Mouse (Mus musculus) Patski (cell line): ENCODE measurements around the gene Csrp1. TPM values are rescaled to one million over a fixed set of nuclear protein-coding genes. Genes with fewer than 3 reads are reported as not detected.
A peak's percentile ranks its signal among the peaks of the same experiment; 100 is the strongest.

Experiments used
- ATAC-seq: fragments of 100-300 bp; one replicate; pipeline ENCODE4 v1.8.0; 2021
- CTCF ChIA-PET: fragments of 350-600 bp; sonication (Branson Sonifier 250); formaldehyde crosslinking; loops from one replicate; lab custom pipeline; 2022; ENCODE audit warnings: inconsistent platforms; lab: Charles Lee
- POLR2A ChIA-PET: fragments of 350-600 bp; sonication (Branson Sonifier 250); formaldehyde crosslinking; loops from one replicate; lab custom pipeline; 2022; ENCODE audit warnings: antibody characterized with exemption, inconsistent platforms; lab: Charles Lee
- DNase-seq: peaks from one replicate; pipeline ENCODE4 v3.0.0-alpha.2; 2011; ENCODE audit warnings: low read depth, low spot score
- H3K27me3 ChIP-seq: fragments of 371-371 bp; one replicate; pipeline ENCODE4 v1.5.1; 2021
- CTCF ChIP-seq: fragments of 100-300 bp; IDR thresholded peaks from one replicate; pipeline ENCODE4 v1.5.1; 2021
- in situ Hi-C: fragments of 300-500 bp; cut with MboI; formaldehyde crosslinking; loops from 3 replicates; pipeline ENCODE4 v1.11.1; 2018; ENCODE audit warnings: low pct_unique_long_range_greater_than_20kb, mixed read lengths
- polyA plus RNA-seq: library from polyadenylated mRNA; unstranded; gene quantifications from one replicate; pipeline ENCODE4 v1.2.3, GENCODE M21; 2021

Csrp1 gene
- polyA plus RNA-seq, 1 experiment from 2014 or later, result 227 TPM

DNA sequence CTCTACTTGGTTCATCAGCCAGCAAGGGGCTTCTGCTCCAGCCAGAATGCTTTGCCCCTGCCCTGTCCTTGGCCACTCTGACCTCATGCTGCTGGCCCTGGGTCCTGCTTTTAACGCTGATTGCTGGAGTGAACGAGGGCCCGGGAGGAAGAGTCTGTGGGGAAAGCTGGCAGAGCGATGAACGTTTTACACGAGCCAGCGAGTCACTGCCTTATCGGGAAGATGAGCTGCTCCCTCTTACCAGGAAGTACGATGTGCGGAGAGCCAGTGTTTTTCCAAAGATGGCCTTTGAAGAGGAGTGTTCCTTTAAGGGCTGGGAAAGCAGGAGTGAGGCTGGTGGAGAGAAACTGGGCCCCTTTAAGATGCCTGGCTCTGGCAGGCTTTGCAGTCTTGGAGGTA is 28.4 kb upstream of the Csrp1 start:
- ChIA-PET CTCF (interaction anchor here (1.1 to 2.2 kb wide), 3 partner anchors 8 to 147 kb away, joined by 3 to 5 read pairs (median 4); no protein-coding TSS in a partner anchor), POLR2A (no interaction called here)
- in situ Hi-C loops, result loop anchor here (25.0 kb wide), 1 partner anchor 529 kb away; the partner anchor contains the start of gene Gpr37l1
- TF ChIP-seq CTCF, result no peak
- H3K27me3 ChIP-seq, result no peaks in the 10 kb centered on the region
- DNase-seq (no peak), ATAC-seq (no peak)

- ATAC-seq (no peak), DNase-seq (no peak)
- in situ Hi-C loops, result loop anchor here (25.0 kb wide), 1 partner anchor 532 kb away; the partner anchor contains the start of gene Gpr37l1
- no peaks in the 10 kb centered on the region for H3K27me3 ChIP-seq
- ChIA-PET POLR2A (no interaction called here), CTCF (interaction anchor here (1.3 kb wide), 1 partner anchor 149 kb away, joined by 4 read pairs; no protein-coding TSS in a partner anchor)
- no peak for TF ChIP-seq CTCF
These were observed 25.7 kb upstream of the Csrp1 start for GRCm38 (mm10) chr1:135694181-135694580.

DNA sequence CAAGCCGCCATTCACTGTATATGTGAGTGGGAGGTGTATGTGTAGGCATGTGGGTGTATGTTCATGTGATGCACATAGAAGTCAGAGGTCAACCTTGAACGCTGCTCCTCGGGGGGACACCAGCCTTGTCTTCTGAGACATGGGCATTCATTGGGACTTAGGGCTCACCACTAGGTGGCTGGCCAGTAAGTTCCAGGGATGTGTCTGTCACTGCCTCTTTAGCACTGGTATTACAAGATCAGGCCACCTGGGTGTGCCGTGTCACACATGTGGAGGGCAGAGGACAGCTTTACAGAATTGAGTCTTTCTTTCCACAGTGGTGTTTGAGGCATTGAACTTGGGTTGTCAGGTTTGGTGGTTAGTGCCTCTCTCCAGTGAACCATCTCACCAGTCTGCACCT is 22.4 kb upstream of the Csrp1 start:
- no peak for TF ChIP-seq CTCF
- CTCF ChIA-PET, result interaction anchor here (1.1 kb wide), 1 partner anchor 93 kb away, joined by 3 read pairs; no protein-coding TSS in a partner anchor
- DNase-seq (no peak), ATAC-seq (no peak)
- no peaks in the 10 kb centered on the region for H3K27me3 ChIP-seq
- POLR2A ChIA-PET, result interaction anchor here (1.6 kb wide), 1 partner anchor 28 kb away, joined by 4 read pairs; no protein-coding TSS in a partner anchor
- in situ Hi-C loops, result loop anchor here (5.0 to 25.0 kb wide), 2 partner anchors 235 to 535 kb away; partner anchors contain the start of gene Gpr37l1

DNA sequence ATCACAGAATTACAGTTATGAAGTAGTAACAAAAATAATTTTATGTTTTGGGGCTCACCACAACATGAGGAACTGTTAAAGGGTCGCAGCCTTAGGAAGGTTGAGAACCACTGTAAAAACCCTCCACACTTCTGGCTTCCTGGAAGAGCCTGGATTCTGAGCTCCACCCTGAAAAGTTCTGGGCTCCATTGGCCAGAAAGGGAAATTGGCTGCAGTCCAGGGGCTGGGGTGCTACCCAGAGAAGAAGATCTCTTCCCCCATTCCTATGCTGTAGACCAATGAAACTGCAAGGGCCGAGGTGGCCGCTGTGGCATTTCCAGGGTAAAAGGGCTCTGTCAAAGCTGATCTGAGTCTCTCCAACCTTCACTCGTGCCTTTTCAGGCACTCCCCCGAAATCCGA is 21.8 kb upstream of the Csrp1 start:
- TF ChIP-seq CTCF, result no peak
- no peak for DNase-seq
- ChIA-PET CTCF (interaction anchor here (1.1 kb wide), 1 partner anchor 92 kb away, joined by 3 read pairs; no protein-coding TSS in a partner anchor), POLR2A (interaction anchor here (0.6 to 1.6 kb wide), 2 partner anchors 29 to 564 kb away, joined by 4 to 5 read pairs; no protein-coding TSS in a partner anchor)
- no peaks in the 10 kb centered on the region for H3K27me3 ChIP-seq
- in situ Hi-C loops, result loop anchor here (5.0 to 25.0 kb wide), 2 partner anchors 236 to 536 kb away; partner anchors contain the start of gene Gpr37l1
- ATAC-seq, result no peak

GRCm38 (mm10) chr1:135698451-135698921 is 21.4 kb upstream of the Csrp1 start:
- DNase-seq (no peak), ATAC-seq (no peak)
- in situ Hi-C loops, result loop anchor here (5.0 to 25.0 kb wide), 2 partner anchors 236 to 536 kb away; partner anchors contain the start of gene Gpr37l1
- CTCF ChIA-PET, result interaction anchor here (0.8 to 1.9 kb wide), 9 partner anchors 16 to 526 kb away, joined by 3 to 18 read pairs (median 4); no protein-coding TSS in a partner anchor
- POLR2A ChIA-PET, result interaction anchor here (0.6 to 1.6 kb wide), 4 partner anchors 29 to 564 kb away, joined by 4 to 5 read pairs (median 4); partner anchors contain the start of gene Tnni1
- no peak for TF ChIP-seq CTCF
- no peaks in the 10 kb centered on the region for H3K27me3 ChIP-seq

GRCm38 (mm10) chr1:135698996-135699705 is 20.7 kb upstream of the Csrp1 start:
- CTCF ChIA-PET, result interaction anchor here (0.6 to 1.9 kb wide), 17 partner anchors 8 to 526 kb away, joined by 3 to 18 read pairs (median 3); no protein-coding TSS in a partner anchor
- in situ Hi-C loops, result loop anchor here (5.0 to 25.0 kb wide), 2 partner anchors 237 to 537 kb away; partner anchors contain the start of gene Gpr37l1
- TF ChIP-seq CTCF, result peak; percentile 99
- ATAC-seq (peak; percentile 90), DNase-seq (peak; percentile 68)
- POLR2A ChIA-PET, result interaction anchor here (0.6 to 1.6 kb wide), 6 partner anchors 28 to 565 kb away, joined by 3 to 5 read pairs (median 4); partner anchors contain the start of gene Tnni1
- H3K27me3 ChIP-seq, result no peaks in the 10 kb centered on the region

- ATAC-seq (no peak), DNase-seq (no peak)
- POLR2A ChIA-PET, result interaction anchor here (0.6 to 1.2 kb wide), 3 partner anchors 29 to 205 kb away, joined by 3 read pairs; no protein-coding TSS in a partner anchor
- TF ChIP-seq CTCF, result no peak
- in situ Hi-C loops, result loop anchor here (5.0 to 25.0 kb wide), 2 partner anchors 238 to 538 kb away; partner anchors contain the start of gene Gpr37l1
- no peaks in the 10 kb centered on the region for H3K27me3 ChIP-seq
- CTCF ChIA-PET, result interaction anchor here (0.6 to 1.9 kb wide), 17 partner anchors 9 to 527 kb away, joined by 3 to 18 read pairs (median 3); no protein-coding TSS in a partner anchor
These were observed 20.0 kb upstream of the Csrp1 start for GRCm38 (mm10) chr1:135699892-135700291.

DNA sequence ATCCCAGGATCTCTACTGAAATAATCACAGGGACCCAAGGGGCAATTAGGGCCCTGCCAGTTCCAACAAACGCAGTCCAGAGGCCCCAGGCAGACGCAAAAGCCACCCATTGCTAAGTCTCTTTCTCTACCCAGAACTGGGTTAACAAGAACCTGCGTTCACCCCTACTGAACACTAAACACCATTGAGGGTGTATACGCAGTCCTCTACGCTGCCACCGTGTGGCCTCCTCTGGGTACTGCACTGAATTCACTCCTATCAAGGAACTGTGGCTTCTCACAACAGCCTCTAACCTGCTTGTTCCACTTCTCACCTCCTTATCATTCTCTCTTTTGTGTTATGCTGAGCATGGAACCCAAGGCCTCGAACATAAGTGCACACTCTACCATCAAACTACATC is 19.3 kb upstream of the Csrp1 start:
- in situ Hi-C loops, result no loop called here
- ATAC-seq, result peak; percentile 26
- CTCF ChIA-PET, result interaction anchor here (0.7 to 1.9 kb wide), 7 partner anchors 10 to 528 kb away, joined by 3 to 6 read pairs (median 3); no protein-coding TSS in a partner anchor

DNA sequence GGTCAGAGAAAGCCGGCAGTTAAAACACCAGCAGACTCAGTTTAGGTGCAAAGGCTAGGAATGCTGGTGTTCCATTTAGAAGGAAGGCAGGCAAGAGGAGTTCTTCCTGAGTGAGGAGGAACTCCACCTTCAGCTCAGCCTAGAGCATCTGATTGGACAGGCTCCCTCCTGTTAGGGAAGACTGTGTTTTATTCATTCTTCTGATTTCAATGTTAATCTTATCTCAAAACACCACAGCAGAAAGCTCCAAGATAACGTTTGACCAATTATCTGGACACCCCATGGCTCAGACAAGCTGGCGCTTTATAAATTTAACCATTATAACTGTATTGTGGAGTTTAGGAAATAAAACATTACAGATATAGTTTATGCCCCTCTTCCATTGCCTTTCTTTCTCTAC is 18.5 kb upstream of the Csrp1 start:
- DNase-seq (no peak), ATAC-seq (no peak)
- CTCF ChIA-PET, result interaction anchor here (0.7 to 1.6 kb wide), 4 partner anchors 8 to 157 kb away, joined by 3 to 5 read pairs (median 4); no protein-coding TSS in a partner anchor
- TF ChIP-seq CTCF, result no peak
- in situ Hi-C loops, result no loop called here
- no peaks in the 10 kb centered on the region for H3K27me3 ChIP-seq
- POLR2A ChIA-PET, result no interaction called here

More for the DNA sequence above, 19.3 kb upstream of the Csrp1 start:
- H3K27me3 ChIP-seq, result no peaks in the 10 kb centered on the region
- POLR2A ChIA-PET, result interaction anchor here (0.6 kb wide), 1 partner anchor 205 kb away, joined by 3 read pairs; no protein-coding TSS in a partner anchor
- no peak for DNase-seq
- TF ChIP-seq CTCF, result peak; percentile 90

DNA sequence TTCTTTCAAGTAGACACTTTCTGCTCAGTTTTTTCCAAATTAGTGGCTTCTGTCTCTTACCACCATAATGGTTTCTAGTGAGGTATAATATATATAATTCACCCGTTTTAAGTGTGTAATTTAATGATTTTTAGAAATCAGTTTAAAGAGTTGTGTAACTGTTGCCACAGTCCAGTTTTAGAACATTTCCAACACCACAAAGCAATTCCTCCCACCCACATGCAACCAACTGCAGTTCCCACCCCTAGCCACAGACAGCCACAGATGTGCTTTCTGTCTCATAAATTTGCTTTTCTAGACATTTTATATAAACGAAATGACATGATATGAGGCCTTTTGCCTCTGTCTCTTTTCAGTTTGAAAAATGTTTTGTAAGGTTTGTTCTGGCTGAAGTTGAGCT is 17.1 kb upstream of the Csrp1 start:
- CTCF ChIA-PET, result interaction anchor here (1.2 kb wide), 1 partner anchor 50 kb away, joined by 3 read pairs; no protein-coding TSS in a partner anchor
- H3K27me3 ChIP-seq, result no peaks in the 10 kb centered on the region
- in situ Hi-C loops, result no loop called here
- no peak for ATAC-seq
- no peak for TF ChIP-seq CTCF
- DNase-seq, result no peak
- POLR2A ChIA-PET, result no interaction called here
